Mouse (Mus musculus) left cerebral cortex, adult 11 months (tissue): ENCODE measurements at regions not wholly inside any gene's neighbourhood (a gene's known extent, or its start where the extent isn't known, plus 50 kb on each side); places are given as distances from the start of the nearest gene placed in this dataset.

ENCODE experiments used
- DNase-seq: peaks from one replicate; pipeline ENCODE4 v3.0.0; 2022; ENCODE audit warnings: low spot score

GRCm38 (mm10) chr1:137323035-137323680 is 362.9 kb upstream of the Nr5a2 start:
- DNase-seq: no peak

- DNase-seq: no peak
Observed at GRCm38 (mm10) chr1:137302757-137303422, 342.6 kb upstream of the Nr5a2 start.

GRCm38 (mm10) chr1:137297780-137298569 is 337.7 kb upstream of the Nr5a2 start:
- no peak for DNase-seq

- no peak for DNase-seq
Observed at GRCm38 (mm10) chr1:137289456-137289855, 329.2 kb upstream of the Nr5a2 start.

- DNase-seq: no peak
Observed at GRCm38 (mm10) chr1:137283291-137283690, 323.0 kb upstream of the Nr5a2 start.

- DNase-seq: no peak
Observed at GRCm38 (mm10) chr1:137282457-137282856, 322.2 kb upstream of the Nr5a2 start.

GRCm38 (mm10) chr1:137280391-137281386 is 320.4 kb upstream of the Nr5a2 start:
- no peak for DNase-seq

- DNase-seq: no peak
Observed at GRCm38 (mm10) chr1:137279981-137280380, 319.7 kb upstream of the Nr5a2 start.

- DNase-seq: no peak
Observed at GRCm38 (mm10) chr1:137270659-137271612, 310.7 kb upstream of the Nr5a2 start.

- no peak for DNase-seq
Observed at GRCm38 (mm10) chr1:137262806-137263370, 302.6 kb upstream of the Nr5a2 start.

GRCm38 (mm10) chr1:137262121-137262525 is 301.9 kb upstream of the Nr5a2 start:
- no peak for DNase-seq

GRCm38 (mm10) chr1:137256294-137256693 is 296.0 kb upstream of the Nr5a2 start:
- no peak for DNase-seq

GRCm38 (mm10) chr1:137255041-137255440 is 294.8 kb upstream of the Nr5a2 start:
- DNase-seq: no peak

GRCm38 (mm10) chr1:137254634-137255033 is 294.4 kb upstream of the Nr5a2 start:
- DNase-seq: no peak

GRCm38 (mm10) chr1:137227098-137227485 is 266.8 kb upstream of the Nr5a2 start:
- DNase-seq: no peak

GRCm38 (mm10) chr1:137226479-137227097 is 266.3 kb upstream of the Nr5a2 start:
- DNase-seq: no peak

GRCm38 (mm10) chr1:137225418-137225817 is 265.2 kb upstream of the Nr5a2 start:
- DNase-seq: peak; percentile 42

GRCm38 (mm10) chr1:137223052-137223451 is 262.8 kb upstream of the Nr5a2 start:
- no peak for DNase-seq
